Mouse (Mus musculus) adrenal gland, adult 18-20 months (tissue): ENCODE measurements around the gene Ssbp3. TPM values are rescaled to one million over a fixed set of nuclear protein-coding genes. Genes with fewer than 3 reads are reported as not detected.
A peak's percentile ranks its signal among the peaks of the same experiment; 100 is the strongest.

ENCODE experiments used
- DNase-seq, 2 experiments: peaks; one replicate each; pipeline ENCODE4 v3.0.0; 2021 to 2022; ENCODE audit warnings: low spot score in 2 of 2
- total RNA-seq, 2 experiments: library from RNA; stranded (reverse); gene quantifications; 1 replicate in 1 of 2; 2 replicates in 1 of 2; pipeline ENCODE4 v1.2.3; 2021

The Ssbp3 gene
- total RNA-seq, 2 experiments from 2014 or later, result 70.5 to 75.9 TPM

GRCm38 (mm10) chr4:106932583-106932982 is 22.1 kb downstream of the Ssbp3 start:
- no peak for DNase-seq

- DNase-seq, result no peak
These were observed 23.4 kb downstream of the Ssbp3 start for GRCm38 (mm10) chr4:106933813-106934482.

- DNase-seq, result no peak
These were observed 24.6 kb downstream of the Ssbp3 start for GRCm38 (mm10) chr4:106934931-106935582.

- DNase-seq, result no peak
These were observed 25.1 kb downstream of the Ssbp3 start for GRCm38 (mm10) chr4:106935583-106935935.

GRCm38 (mm10) chr4:106936041-106936440 is 25.5 kb downstream of the Ssbp3 start:
- DNase-seq, result no peak

GRCm38 (mm10) chr4:106936741-106937140 is 26.2 kb downstream of the Ssbp3 start:
- DNase-seq, result no peak

- no peak for DNase-seq
These were observed 28.2 kb downstream of the Ssbp3 start for GRCm38 (mm10) chr4:106938506-106939222.

GRCm38 (mm10) chr4:106939223-106939918 is 28.9 kb downstream of the Ssbp3 start:
- peak in 1 of 2 experiments; percentile 41 for DNase-seq

GRCm38 (mm10) chr4:106939919-106940227 is 29.4 kb downstream of the Ssbp3 start:
- no peak for DNase-seq

- no peak for DNase-seq
These were observed 30.4 kb downstream of the Ssbp3 start for GRCm38 (mm10) chr4:106940945-106941344.

- no peak for DNase-seq
These were observed 31.0 kb downstream of the Ssbp3 start for GRCm38 (mm10) chr4:106941475-106941874.

GRCm38 (mm10) chr4:106942491-106942890 is 32.0 kb downstream of the Ssbp3 start:
- no peak for DNase-seq

GRCm38 (mm10) chr4:106943627-106944026 is 33.1 kb downstream of the Ssbp3 start:
- no peak for DNase-seq

GRCm38 (mm10) chr4:106944898-106945297 is 34.4 kb downstream of the Ssbp3 start:
- no peak for DNase-seq

- no peak for DNase-seq
These were observed 37.2 kb downstream of the Ssbp3 start for GRCm38 (mm10) chr4:106947741-106948140.

GRCm38 (mm10) chr4:106948546-106948945 is 38.0 kb downstream of the Ssbp3 start:
- no peak for DNase-seq

GRCm38 (mm10) chr4:106949200-106949599 is 38.7 kb downstream of the Ssbp3 start:
- DNase-seq, result no peak

GRCm38 (mm10) chr4:106950801-106951200 is 40.3 kb downstream of the Ssbp3 start:
- no peak for DNase-seq

- no peak for DNase-seq
These were observed 41.0 kb downstream of the Ssbp3 start for GRCm38 (mm10) chr4:106951455-106951854.

GRCm38 (mm10) chr4:106953221-106953620 is 42.7 kb downstream of the Ssbp3 start:
- DNase-seq, result no peak

GRCm38 (mm10) chr4:106953760-106954159 is 43.3 kb downstream of the Ssbp3 start:
- peak in 1 of 2 experiments; percentile 43 for DNase-seq
